Mouse (Mus musculus) embryonic fibroblast, embryonic 13.5 days (primary cell): ENCODE measurements around the gene Hoxc13. TPM values are rescaled to one million over a fixed set of nuclear protein-coding genes. Genes with fewer than 3 reads are reported as not detected.

Experiments
- H3K27ac ChIP-seq: 2 replicates; pipeline ENCODE4 v1.5.1; 2012; ENCODE audit warnings: low read length, control low read depth, inconsistent platforms; ENCODE audit not compliant: insufficient read depth
- H3K4me1 ChIP-seq: 2 replicates; pipeline ENCODE4 v1.6.1; 2011; ENCODE audit warnings: low read length; ENCODE audit not compliant: control insufficient read depth, insufficient read depth
- H3K4me3 ChIP-seq: 2 replicates; pipeline ENCODE4 v1.5.1; 2011; ENCODE audit warnings: mild to moderate bottlenecking, control low read depth, low read length; ENCODE audit not compliant: insufficient read depth
- CTCF ChIP-seq: IDR thresholded peaks from 2 replicates; pipeline ENCODE4 v1.5.1; 2011; ENCODE audit warnings: mild to moderate bottlenecking, control low read depth, low read length, moderate library complexity, borderline replicate concordance; ENCODE audit not compliant: insufficient read depth
- POLR2A ChIP-seq: IDR thresholded peaks from 2 replicates; pipeline ENCODE4 v1.6.1; 2011; ENCODE audit warnings: low read depth, mild to moderate bottlenecking, control low read depth, low read length, moderate library complexity
- polyA plus RNA-seq: library from polyadenylated mRNA; stranded (reverse); fragments of >200 nt; gene quantifications from 2 replicates; pipeline ENCODE4 v1.2.4, GENCODE M21; 2011; ENCODE audit warnings: low read depth; ENCODE audit not compliant: missing spikeins, insufficient read length

Hoxc13 gene
- 0.21 TPM in 1 of 2 replicates, not detected in the other for polyA plus RNA-seq

GRCm38 (mm10) chr15:102921053-102922011, at the start of gene Hoxc13:
Hoxc13 (plus strand) TSS chr15:102921103.
- no peak within 1 kb of the TSS; the same call in 1 of the 2 replicates for H3K4me3 ChIP-seq
- TF ChIP-seq CTCF = no peak
- H3K4me1 ChIP-seq = no peaks in the 10 kb centered on the region
- H3K27ac ChIP-seq = no peak within 1 kb of the TSS

DNA sequence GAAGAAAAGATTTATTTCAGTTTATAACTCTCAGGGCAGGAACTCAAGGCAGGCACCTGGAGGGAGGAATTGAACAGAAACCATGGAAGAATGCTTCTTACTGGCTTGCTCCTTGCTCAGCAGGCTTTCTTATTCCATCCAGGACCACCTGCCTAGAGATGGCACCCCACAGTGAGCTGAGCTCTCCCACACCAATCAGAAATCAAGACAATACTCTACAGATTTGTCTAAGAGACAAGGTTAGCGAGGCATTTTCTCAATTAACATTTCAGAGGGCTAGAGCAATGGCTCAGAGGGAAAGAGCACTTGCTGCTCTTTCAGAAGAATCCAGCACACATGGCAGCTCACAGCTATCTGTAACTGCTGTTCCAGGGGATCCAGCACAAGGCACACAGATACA, 35.1 kb upstream of the Hoxc13 start:
- H3K27ac ChIP-seq = no peak overlapping the region
- no peak overlapping the region for H3K4me3 ChIP-seq
- TF ChIP-seq POLR2A = no peak
- TF ChIP-seq CTCF = no peak
- H3K4me1 ChIP-seq = no peaks in the 10 kb centered on the region

- TF ChIP-seq POLR2A = no peak
- no peak for TF ChIP-seq CTCF
- Histone ChIP-seq H3K4me1 (no peaks in the 10 kb centered on the region), H3K4me3 (no peak overlapping the region), H3K27ac (no peak overlapping the region)
These were observed 25.8 kb upstream of the Hoxc13 start for GRCm38 (mm10) chr15:102895115-102895514.

DNA sequence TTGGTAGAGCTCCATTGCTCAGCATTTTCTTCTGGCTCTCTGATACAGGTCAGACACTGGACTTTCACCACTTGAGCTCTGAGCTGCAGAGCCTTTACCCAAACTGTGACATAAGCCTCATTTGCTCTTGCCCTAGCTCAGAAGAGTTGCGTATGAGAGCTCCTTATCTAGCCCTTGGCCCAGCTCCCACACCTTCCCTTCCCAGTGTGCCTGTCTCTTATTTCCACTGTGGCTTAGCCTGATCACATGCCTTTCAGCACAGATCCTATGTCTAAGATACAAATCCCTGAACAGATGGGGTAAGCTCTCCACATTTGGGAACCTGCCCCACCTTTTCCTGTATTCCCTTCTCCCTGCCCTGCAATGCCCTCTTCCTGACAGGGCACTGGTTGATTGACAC, 16.0 kb upstream of the Hoxc13 start:
- Histone ChIP-seq H3K4me1 (no peaks in the 10 kb centered on the region), H3K27ac (no peak overlapping the region), H3K4me3 (no peak overlapping the region)
- TF ChIP-seq POLR2A (no peak), CTCF (no peak)

GRCm38 (mm10) chr15:102909536-102909935, 11.4 kb upstream of the Hoxc13 start:
- Histone ChIP-seq H3K4me3 (no peak overlapping the region), H3K4me1 (no peaks in the 10 kb centered on the region)
- no peak for TF ChIP-seq CTCF
- TF ChIP-seq POLR2A = no peak

GRCm38 (mm10) chr15:102910038-102910437, 10.9 kb upstream of the Hoxc13 start:
- Histone ChIP-seq H3K27ac (no peak overlapping the region), H3K4me1 (no peaks in the 10 kb centered on the region), H3K4me3 (no peak overlapping the region)
- TF ChIP-seq CTCF (no peak), POLR2A (no peak)

More at GRCm38 (mm10) chr15:102909536-102909935, 11.4 kb upstream of the Hoxc13 start:
- H3K27ac ChIP-seq = no peak overlapping the region

DNA sequence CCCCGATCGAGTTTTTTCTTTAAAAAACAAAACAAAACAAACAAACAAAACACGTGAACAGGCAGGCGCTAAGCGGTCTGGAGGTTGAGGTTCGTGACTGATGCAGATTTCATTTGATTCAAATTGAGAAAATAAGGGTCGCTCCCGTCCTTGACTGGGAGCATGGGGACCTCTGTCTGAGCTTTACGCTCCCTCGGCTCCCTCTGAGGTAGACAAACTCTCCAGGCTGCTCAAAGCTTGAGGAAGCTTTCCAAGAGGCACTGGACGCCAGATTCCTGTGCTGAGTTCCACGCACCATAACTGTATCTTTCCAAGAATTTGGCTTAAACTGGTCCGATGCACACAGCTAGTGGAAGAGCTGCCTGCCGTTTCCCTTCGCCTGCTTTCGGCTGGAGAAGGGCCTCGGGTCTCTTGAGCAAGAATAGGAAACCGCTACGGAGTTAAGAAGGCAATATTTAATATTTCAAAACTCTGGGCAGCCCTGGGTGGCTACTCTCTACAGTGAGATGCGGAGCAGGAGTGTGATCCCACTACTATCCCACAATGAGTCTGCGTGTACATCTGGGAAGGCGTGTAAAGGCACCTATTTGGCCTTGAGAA, 10.3 kb upstream of the Hoxc13 start:
- no peak for TF ChIP-seq POLR2A
- no peak for TF ChIP-seq CTCF
- Histone ChIP-seq H3K4me1 (no peaks in the 10 kb centered on the region), H3K27ac (no peak overlapping the region), H3K4me3 (no peak overlapping the region)

DNA sequence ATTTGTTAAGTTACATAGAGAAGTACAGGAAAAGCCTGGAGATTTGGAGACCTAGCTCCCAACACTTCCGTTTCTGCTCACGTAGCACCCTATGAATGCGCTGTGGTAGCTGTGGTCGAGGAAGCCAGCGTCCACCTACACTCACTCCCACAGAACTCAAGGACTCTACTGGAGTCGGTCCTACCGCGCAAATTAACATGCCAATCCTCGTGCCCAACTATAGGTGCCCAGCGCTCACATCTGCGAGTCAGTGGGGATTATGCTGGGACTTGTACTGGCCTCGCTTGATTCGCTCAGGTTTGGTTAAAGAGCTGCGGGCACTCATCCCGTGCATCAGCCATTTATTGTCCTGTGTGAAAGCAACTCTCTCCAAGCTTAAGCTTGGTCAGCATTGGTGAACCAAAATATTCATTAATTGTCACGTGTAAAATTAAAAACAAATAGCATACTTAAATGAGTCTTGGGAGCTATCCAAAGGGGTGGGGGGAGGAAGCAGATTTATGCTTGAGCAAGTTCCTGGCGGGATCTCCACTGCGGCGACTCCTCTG, 7.8 kb upstream of the Hoxc13 start:
- no peaks in the 10 kb centered on the region for H3K4me1 ChIP-seq
- no peak for TF ChIP-seq POLR2A
- no peak for TF ChIP-seq CTCF
- no peak overlapping the region for H3K27ac ChIP-seq
- H3K4me3 ChIP-seq = no peak overlapping the region

GRCm38 (mm10) chr15:102917972-102918572, 2.8 kb upstream of the Hoxc13 start:
- no peak overlapping the region for H3K4me3 ChIP-seq
- no peaks in the 10 kb centered on the region for H3K4me1 ChIP-seq
- TF ChIP-seq POLR2A (no peak), CTCF (no peak)
- H3K27ac ChIP-seq = no peak overlapping the region

GRCm38 (mm10) chr15:102918611-102919265, 2.2 kb upstream of the Hoxc13 start:
- no peak for TF ChIP-seq CTCF
- no peak for TF ChIP-seq POLR2A
- Histone ChIP-seq H3K4me3 (no peak overlapping the region), H3K4me1 (no peaks in the 10 kb centered on the region), H3K27ac (no peak overlapping the region)
